Mouse (Mus musculus): ENCODE results near the gene Ubxn2a. TPM values are rescaled to one million over a fixed set of nuclear protein-coding genes. Genes with fewer than 3 reads are reported as not detected.
"Not testable (repeated sequence)": the region's sequence is repeated elsewhere in the genome, so short reads cannot be mapped to it uniquely, and the experiment has no call there.

The Ubxn2a gene
- polyA plus RNA-seq (2016; fragmentation: Nextera tagmentation; extraction: Ambion mirVana): 17.3 and 20.6 TPM in 2 replicates

- H3K36me3 ChIP-seq: no peaks in the 10 kb centered on the region
- peak; percentile 88 for DNase-seq (ENCODE audit: low spot score)
- under 1% methylated on average over 125 of the region's 125 CpGs for WGBS
- no peaks in the 10 kb centered on the region for H3K9me3 ChIP-seq
- peak within 1 kb of the TSS; percentile 78 for H3K4me3 ChIP-seq
- H3K27ac ChIP-seq: peak within 1 kb of the TSS; percentile 94
- no peaks in the 10 kb centered on the region for H3K27me3 ChIP-seq (ENCODE audit: insufficient read depth, poor library complexity, severe bottlenecking)
- 0 out of 2 replicates have a peak, but pooled peaks cover 8% of the 10 kb centered on the region for H3K4me1 ChIP-seq (replicated peaks)
Observed at GRCm38 (mm10) chr12:4906951-4907906, at the start of gene Ubxn2a. Gene Ubxn2a (minus strand): TSS chr12:4907705.

GRCm38 (mm10) chr12:4953156-4953555, 45.7 kb upstream of the Ubxn2a start:
- H3K27me3 ChIP-seq (ENCODE audit: insufficient read depth, poor library complexity, severe bottlenecking): no peaks in the 10 kb centered on the region
- no peaks in the 10 kb centered on the region for H3K9me3 ChIP-seq
- 85% methylated on average over 4 of the region's 4 CpGs for WGBS
- H3K4me3 ChIP-seq: no peak overlapping the region
- no peaks in the 10 kb centered on the region for H3K4me1 ChIP-seq (replicated peaks)
- peaks cover 78% of the 10 kb centered on the region for H3K36me3 ChIP-seq
- no peak for DNase-seq (ENCODE audit: low spot score)
- no peak overlapping the region for H3K27ac ChIP-seq

- no peak for DNase-seq (ENCODE audit: low spot score)
- peaks cover 82% of the 10 kb centered on the region for H3K36me3 ChIP-seq
- H3K4me3 ChIP-seq: no peak overlapping the region
- H3K4me1 ChIP-seq (replicated peaks): no peaks in the 10 kb centered on the region
- WGBS: 94% methylated on average over 1 of the region's 1 CpGs
- no peaks in the 10 kb centered on the region for H3K9me3 ChIP-seq
- H3K27me3 ChIP-seq (ENCODE audit: insufficient read depth, poor library complexity, severe bottlenecking): no peaks in the 10 kb centered on the region
- H3K27ac ChIP-seq: no peak overlapping the region
Observed at GRCm38 (mm10) chr12:4952272-4952671, 44.8 kb upstream of the Ubxn2a start.

GRCm38 (mm10) chr12:4930820-4931548, 23.5 kb upstream of the Ubxn2a start:
- WGBS: 96% methylated on average over 3 of the region's 3 CpGs
- no peak overlapping the region for H3K27ac ChIP-seq
- H3K4me3 ChIP-seq: no peak overlapping the region
- H3K36me3 ChIP-seq: peaks cover 7% of the 10 kb centered on the region; the same call in 1 of the 2 replicates
- no peaks in the 10 kb centered on the region for H3K9me3 ChIP-seq
- DNase-seq (ENCODE audit: low spot score): no peak
- H3K4me1 ChIP-seq (replicated peaks): no peaks in the 10 kb centered on the region
- no peaks in the 10 kb centered on the region for H3K27me3 ChIP-seq (ENCODE audit: insufficient read depth, poor library complexity, severe bottlenecking)

- H3K9me3 ChIP-seq: no peaks in the 10 kb centered on the region
- H3K4me1 ChIP-seq (replicated peaks): no peaks in the 10 kb centered on the region
- no peak overlapping the region for H3K4me3 ChIP-seq
- H3K27me3 ChIP-seq (ENCODE audit: insufficient read depth, poor library complexity, severe bottlenecking): no peaks in the 10 kb centered on the region
- DNase-seq (ENCODE audit: low spot score): no peak
- H3K36me3 ChIP-seq: peaks cover 12% of the 10 kb centered on the region; the same call in 1 of the 2 replicates
- 93% methylated on average over 2 of the region's 2 CpGs for WGBS
- H3K27ac ChIP-seq: no peak overlapping the region
Observed at GRCm38 (mm10) chr12:4928197-4928596, 20.7 kb upstream of the Ubxn2a start.

GRCm38 (mm10) chr12:4917805-4918591, 10.5 kb upstream of the Ubxn2a start:
- H3K36me3 ChIP-seq: no peaks in the 10 kb centered on the region
- H3K27ac ChIP-seq: peak overlapping the region; percentile 100
- no peaks in the 10 kb centered on the region for H3K9me3 ChIP-seq
- DNase-seq (ENCODE audit: low spot score): peak; percentile 78
- H3K4me1 ChIP-seq (replicated peaks): peaks cover 23% of the 10 kb centered on the region
- no peaks in the 10 kb centered on the region for H3K27me3 ChIP-seq (ENCODE audit: insufficient read depth, poor library complexity, severe bottlenecking)
- under 1% methylated on average over 48 of the region's 48 CpGs for WGBS
- H3K4me3 ChIP-seq: peak overlapping the region; percentile 92

GRCm38 (mm10) chr12:4916994-4917804, 9.7 kb upstream of the Ubxn2a start, which contains the start of gene Atad2b:
Gene Atad2b (plus strand): TSS chr12:4917353.
- WGBS: under 1% methylated on average over 89 of the region's 89 CpGs
- Histone ChIP-seq H3K9me3 (no peaks in the 10 kb centered on the region), H3K27me3 (ENCODE audit: insufficient read depth, poor library complexity, severe bottlenecking) (no peaks in the 10 kb centered on the region), H3K36me3 (no peaks in the 10 kb centered on the region), H3K27ac (peak within 1 kb of the TSS; percentile 100), H3K4me3 (peak within 1 kb of the TSS; percentile 92), H3K4me1 (replicated peaks) (peaks cover 23% of the 10 kb centered on the region)
- peak; percentile 96 for DNase-seq (ENCODE audit: low spot score)

GRCm38 (mm10) chr12:4914944-4915343, 7.4 kb upstream of the Ubxn2a start:
- Histone ChIP-seq H3K4me1 (replicated peaks) (peaks cover 23% of the 10 kb centered on the region), H3K36me3 (no peaks in the 10 kb centered on the region), H3K27ac (no peak overlapping the region), H3K9me3 (no peaks in the 10 kb centered on the region), H3K27me3 (ENCODE audit: insufficient read depth, poor library complexity, severe bottlenecking) (no peaks in the 10 kb centered on the region), H3K4me3 (no peak overlapping the region)
- DNase-seq (ENCODE audit: low spot score): no peak
- WGBS: 83% methylated on average over 3 of the region's 3 CpGs

GRCm38 (mm10) chr12:4914441-4914840, 6.9 kb upstream of the Ubxn2a start:
- WGBS: 55% methylated on average over 3 of the region's 3 CpGs
- no peak overlapping the region for H3K4me3 ChIP-seq
- H3K36me3 ChIP-seq: no peaks in the 10 kb centered on the region
- H3K27me3 ChIP-seq (ENCODE audit: insufficient read depth, poor library complexity, severe bottlenecking): no peaks in the 10 kb centered on the region
- no peaks in the 10 kb centered on the region for H3K9me3 ChIP-seq
- no peak for DNase-seq (ENCODE audit: low spot score)
- peaks cover 18% of the 10 kb centered on the region for H3K4me1 ChIP-seq (replicated peaks)
- H3K27ac ChIP-seq: no peak overlapping the region

- Histone ChIP-seq H3K27ac (no peak overlapping the region), H3K4me1 (replicated peaks) (peaks cover 8% of the 10 kb centered on the region; the same call in 1 of the 2 replicates), H3K36me3 (no peaks in the 10 kb centered on the region), H3K9me3 (no peaks in the 10 kb centered on the region), H3K27me3 (ENCODE audit: insufficient read depth, poor library complexity, severe bottlenecking) (no peaks in the 10 kb centered on the region), H3K4me3 (no peak overlapping the region)
- no peak for DNase-seq (ENCODE audit: low spot score)
- WGBS: 80% methylated on average over 4 of the region's 4 CpGs
Observed at GRCm38 (mm10) chr12:4911716-4912115, 4.2 kb upstream of the Ubxn2a start.

- not testable (repeated sequence) for H3K4me1 ChIP-seq (replicated peaks); H3K27me3 ChIP-seq (ENCODE audit: insufficient read depth, poor library complexity, severe bottlenecking); H3K36me3 ChIP-seq; H3K9me3 ChIP-seq; H3K4me3 ChIP-seq; H3K27ac ChIP-seq; DNase-seq (ENCODE audit: low spot score)
- 98% methylated on average over 1 of the region's 1 CpGs for WGBS
Observed at GRCm38 (mm10) chr12:4910496-4910895, 3.0 kb upstream of the Ubxn2a start.

Measured in hindbrain, embryonic 10.5 days (tissue).